Mouse (Mus musculus) right cerebral cortex, postnatal 14 days (tissue): Measurements from ENCODE around the gene Oxt.

Experiments used
- DNase-seq: peaks from one replicate; pipeline ENCODE4 v3.0.0; 2022

Gene Oxt

GRCm38 (mm10) chr2:130581201-130581600 is 5.2 kb downstream of the Oxt start:
- no peak for DNase-seq

- no peak for DNase-seq
Observed at GRCm38 (mm10) chr2:130582552-130582951, 6.6 kb downstream of the Oxt start, which contains the start of gene Avp. Gene Avp, minus strand, starts transcription at chr2:130582554.

GRCm38 (mm10) chr2:130583902-130584560 is 8.1 kb downstream of the Oxt start:
- DNase-seq: no peak

- peak; percentile 32 for DNase-seq
Observed at GRCm38 (mm10) chr2:130586016-130586415, 10.0 kb downstream of the Oxt start.

GRCm38 (mm10) chr2:130588373-130588772 is 12.4 kb downstream of the Oxt start:
- DNase-seq: no peak

- no peak for DNase-seq
Observed at GRCm38 (mm10) chr2:130589157-130589556, 13.2 kb downstream of the Oxt start.

- DNase-seq: no peak
Observed at GRCm38 (mm10) chr2:130589761-130590160, 13.8 kb downstream of the Oxt start.

- no peak for DNase-seq
Observed at GRCm38 (mm10) chr2:130591016-130591415, 15.0 kb downstream of the Oxt start.

GRCm38 (mm10) chr2:130595596-130595995 is 19.6 kb downstream of the Oxt start:
- DNase-seq: no peak

- DNase-seq: no peak
Observed at GRCm38 (mm10) chr2:130597601-130598010, 21.6 kb downstream of the Oxt start.

GRCm38 (mm10) chr2:130598399-130598798 is 22.4 kb downstream of the Oxt start:
- DNase-seq: no peak

GRCm38 (mm10) chr2:130602195-130602594 is 26.2 kb downstream of the Oxt start:
- no peak for DNase-seq

GRCm38 (mm10) chr2:130613091-130613490 is 37.1 kb downstream of the Oxt start:
- DNase-seq: no peak

GRCm38 (mm10) chr2:130618972-130619371 is 43.0 kb downstream of the Oxt start:
- DNase-seq: no peak
